Mouse (Mus musculus) kidney, embryonic 14.5 days (tissue): Measurements from ENCODE around the gene Pla2g2d. TPM values are rescaled to one million over a fixed set of nuclear protein-coding genes. Genes with fewer than 3 reads are reported as not detected.

ENCODE experiments used
- ATAC-seq: fragments of 200-750 bp; cut with Nextera tagmentation; 2 replicates; pipeline ENCODE4 v1.8.0; 2017; ENCODE audit warnings: moderate number of reproducible peaks, mild to moderate bottlenecking, moderate TSS enrichment, moderate library complexity; ENCODE audit not compliant: low FRiP score, low TSS enrichment
- H3K27ac ChIP-seq: fragments of 300-500 bp; sonication (generic); 2 replicates; pipeline ENCODE4 v1.5.1; 2014; ENCODE audit warnings: low read depth, mild to moderate bottlenecking, low read length, moderate library complexity, mixed read lengths
- H3K27me3 ChIP-seq: fragments of 300-500 bp; sonication (generic); 2 replicates; pipeline ENCODE4 v1.6.1; 2014; ENCODE audit warnings: mild to moderate bottlenecking, low read length; ENCODE audit not compliant: control insufficient read depth, insufficient read depth
- H3K36me3 ChIP-seq: fragments of 300-500 bp; sonication (generic); 2 replicates; pipeline ENCODE4 v1.6.1; 2014; ENCODE audit warnings: low read length, mixed read lengths; ENCODE audit not compliant: control insufficient read depth, insufficient read depth
- H3K4me1 ChIP-seq: fragments of 300-500 bp; sonication (generic); 2 replicates; pipeline ENCODE4 v1.6.1; 2014; ENCODE audit warnings: low read length, mixed read lengths; ENCODE audit not compliant: control insufficient read depth, insufficient read depth
- H3K4me2 ChIP-seq: fragments of 300-500 bp; sonication (generic); replicated peaks from 2 replicates; pipeline ENCODE4 v1.6.1; 2014; ENCODE audit warnings: low read depth, mild to moderate bottlenecking, low read length
- H3K4me3 ChIP-seq: fragments of 300-500 bp; sonication (generic); 2 replicates; pipeline ENCODE4 v1.5.1; 2014; ENCODE audit warnings: mild to moderate bottlenecking, low read length
- H3K9ac ChIP-seq: fragments of 300-500 bp; sonication (generic); 2 replicates; pipeline ENCODE4 v1.6.1; 2014; ENCODE audit warnings: low read depth, mild to moderate bottlenecking, low read length, moderate library complexity
- H3K9me3 ChIP-seq: fragments of 300-500 bp; sonication (generic); 2 replicates; pipeline ENCODE4 v1.6.1; 2016; ENCODE audit warnings: low read length; ENCODE audit not compliant: control insufficient read depth
- WGBS: fragments of 180-500 bp; shearing (Covaris S2); extraction: QIAGEN DNeasy Blood & Tissue Kit; methylation state at CpG from one replicate; pipeline ENCODE4 v1.1.7; 2014; 5-methylcytosine and 5-hydroxymethylcytosine counted together
- polyA plus RNA-seq: library from polyadenylated mRNA; unstranded; fragments of >200 nt; fragmentation: Nextera tagmentation; extraction: Ambion mirVana; gene quantifications from 2 replicates; pipeline ENCODE4 v1.2.1, GENCODE M21; 2014

The Pla2g2d gene
- not detected in 2 replicates for polyA plus RNA-seq

DNA sequence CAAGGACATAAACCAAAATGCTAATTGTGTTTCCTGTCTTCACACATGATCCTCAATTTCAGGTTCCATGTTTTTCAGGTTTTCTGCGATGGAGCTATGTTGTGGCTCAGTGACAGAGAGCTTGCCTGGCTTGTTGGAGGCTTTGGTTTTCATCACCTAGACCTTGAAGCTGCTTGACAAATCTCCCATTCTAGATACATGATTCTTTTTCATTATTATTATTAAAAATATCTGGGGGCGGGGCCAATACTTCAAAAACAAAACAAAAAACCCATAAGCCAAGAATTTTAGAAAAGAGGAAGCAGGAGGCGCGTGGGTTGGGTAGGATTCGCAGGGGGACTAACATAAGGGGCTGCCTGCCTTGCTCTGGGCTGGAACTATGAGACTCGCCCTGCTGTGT is at the start of gene Pla2g2d:
TSS of gene Pla2g2d (plus strand) at position 301 of the 400 bp plus-strand sequence.
- Histone ChIP-seq H3K4me1 (no peaks in the 10 kb centered on the region; the same call in 1 of the 2 replicates), H3K27ac (no peak within 1 kb of the TSS), H3K9me3 (no peaks in the 10 kb centered on the region), H3K36me3 (no peaks in the 10 kb centered on the region), H3K4me2 (no peak within 1 kb of the TSS), H3K4me3 (no peak within 1 kb of the TSS), H3K9ac (no peak within 1 kb of the TSS), H3K27me3 (no peaks in the 10 kb centered on the region)
- WGBS = 84% methylated on average over 6 of the region's 6 CpGs
- no peak for ATAC-seq

DNA sequence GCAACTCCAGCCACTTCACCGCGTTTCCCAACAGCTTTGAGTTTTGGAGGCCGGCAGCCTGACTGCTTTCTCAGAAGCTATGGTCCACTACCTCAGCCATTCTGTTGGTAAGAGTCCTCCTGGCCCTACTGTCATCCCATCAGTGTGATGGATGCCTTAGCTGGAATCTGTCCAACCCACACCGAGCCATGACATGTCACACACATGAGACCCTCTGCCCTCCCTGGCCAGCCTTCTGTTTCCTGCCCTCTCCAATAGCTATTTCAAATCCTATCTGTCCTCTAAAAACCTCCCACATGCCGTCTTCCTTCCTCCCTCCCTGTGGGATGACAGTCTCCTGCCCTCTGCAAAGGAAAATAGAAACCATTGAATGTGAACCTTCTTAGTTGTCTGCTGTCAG is 49.8 kb upstream of the Pla2g2d start:
- no peaks in the 10 kb centered on the region for H3K36me3 ChIP-seq
- no peaks in the 10 kb centered on the region for H3K27me3 ChIP-seq
- peak overlapping the region; percentile 85 for H3K27ac ChIP-seq
- H3K4me3 ChIP-seq = no peak overlapping the region
- no peaks in the 10 kb centered on the region for H3K9me3 ChIP-seq
- no peak overlapping the region for H3K9ac ChIP-seq
- WGBS = 17% methylated on average over 5 of the region's 5 CpGs
- no peak overlapping the region for H3K4me2 ChIP-seq
- ATAC-seq = peak; percentile 77
- H3K4me1 ChIP-seq = peaks cover 41% of the 10 kb centered on the region

DNA sequence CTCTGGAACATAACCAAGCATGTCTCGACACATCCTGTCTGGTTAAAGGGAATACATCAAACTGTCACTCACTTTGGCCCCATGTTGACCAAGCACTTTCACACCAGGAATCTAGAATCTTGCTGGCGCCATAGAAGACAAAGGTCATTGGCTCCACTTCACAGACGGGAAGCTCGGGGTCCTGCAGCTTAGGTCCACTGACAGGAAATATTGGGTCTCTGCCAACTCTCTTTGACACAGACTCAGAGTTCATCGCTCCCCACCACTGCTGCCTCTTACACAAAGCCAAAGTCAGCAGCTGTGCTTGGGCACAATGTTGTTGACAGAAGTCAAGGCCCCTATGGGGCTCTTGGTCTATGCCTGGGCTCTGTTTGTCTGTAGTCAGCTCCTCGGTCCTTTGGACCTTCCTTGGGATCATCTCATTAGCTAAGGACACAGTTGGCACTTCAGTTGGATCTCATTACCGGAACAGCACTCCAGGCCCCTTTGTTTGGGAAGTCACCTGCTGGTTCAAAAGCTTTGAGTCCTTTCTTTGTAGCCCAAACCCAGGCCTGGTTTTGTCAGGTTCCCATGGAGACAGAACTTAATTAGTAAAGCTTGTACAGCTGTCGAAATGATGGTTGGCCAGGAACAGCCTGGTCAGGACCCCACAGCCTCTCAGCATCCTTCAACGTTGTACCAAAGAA is 46.4 kb upstream of the Pla2g2d start:
- peaks cover 24% of the 10 kb centered on the region for H3K4me1 ChIP-seq
- no peaks in the 10 kb centered on the region for H3K27me3 ChIP-seq
- no peak overlapping the region for H3K9ac ChIP-seq
- H3K36me3 ChIP-seq = no peaks in the 10 kb centered on the region
- no peak overlapping the region for H3K4me3 ChIP-seq
- H3K9me3 ChIP-seq = no peaks in the 10 kb centered on the region
- 42% methylated on average over 9 of the region's 9 CpGs for WGBS
- peak overlapping the region; percentile 24; the same call in 1 of the 2 replicates for H3K27ac ChIP-seq
- ATAC-seq = no peak
- H3K4me2 ChIP-seq = no peak overlapping the region

DNA sequence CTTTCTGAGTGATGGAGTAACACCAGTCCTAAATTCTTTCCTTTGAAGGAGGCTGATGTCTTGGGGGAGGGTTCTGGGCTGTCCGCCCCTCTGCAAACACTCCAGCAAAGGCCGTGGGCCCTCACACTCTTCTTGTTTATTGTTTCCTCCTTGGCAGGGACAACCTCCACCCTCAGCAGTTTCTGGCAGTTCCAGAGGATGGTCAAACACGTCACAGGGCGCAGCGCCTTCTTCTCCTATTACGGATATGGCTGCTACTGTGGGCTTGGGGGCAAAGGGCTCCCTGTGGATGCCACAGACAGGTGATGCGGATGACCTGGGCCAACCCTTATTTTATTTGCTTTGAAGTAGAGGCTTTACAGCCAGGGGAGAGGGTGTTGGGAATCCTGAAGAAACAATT is 41.4 kb upstream of the Pla2g2d start:
- no peak overlapping the region for H3K27ac ChIP-seq
- no peaks in the 10 kb centered on the region for H3K9me3 ChIP-seq
- no peaks in the 10 kb centered on the region for H3K36me3 ChIP-seq
- no peak overlapping the region for H3K4me3 ChIP-seq
- no peaks in the 10 kb centered on the region for H3K27me3 ChIP-seq
- no peak overlapping the region for H3K9ac ChIP-seq
- no peak overlapping the region for H3K4me2 ChIP-seq
- ATAC-seq = no peak
- 43% methylated on average over 7 of the region's 7 CpGs for WGBS
- peaks cover 15% of the 10 kb centered on the region for H3K4me1 ChIP-seq

DNA sequence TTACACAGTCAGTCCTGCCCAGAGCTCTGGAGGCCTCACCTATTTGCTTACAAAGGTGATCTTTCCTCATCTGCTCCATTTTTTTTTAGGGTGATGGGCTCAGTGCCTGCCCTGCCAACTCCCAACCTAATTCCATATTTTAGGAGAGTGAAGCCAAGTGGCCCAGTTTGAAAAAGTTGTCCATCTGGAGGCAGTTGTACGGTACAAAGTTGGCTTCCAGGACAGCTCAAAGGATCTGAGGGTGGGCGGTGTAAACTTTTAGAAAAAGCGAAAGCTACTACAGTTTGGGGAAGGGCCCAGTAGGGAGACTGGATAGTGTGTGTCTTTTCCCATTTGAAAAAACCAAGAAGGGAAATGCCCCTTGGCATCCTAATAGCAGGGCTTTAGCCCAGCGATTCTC is 40.7 kb upstream of the Pla2g2d start:
- Histone ChIP-seq H3K9ac (no peak overlapping the region), H3K9me3 (no peaks in the 10 kb centered on the region), H3K36me3 (no peaks in the 10 kb centered on the region), H3K27me3 (no peaks in the 10 kb centered on the region), H3K4me2 (no peak overlapping the region), H3K4me1 (peaks cover 11% of the 10 kb centered on the region), H3K27ac (no peak overlapping the region), H3K4me3 (no peak overlapping the region)
- 96% methylated on average over 4 of the region's 4 CpGs for WGBS
- ATAC-seq = no peak

DNA sequence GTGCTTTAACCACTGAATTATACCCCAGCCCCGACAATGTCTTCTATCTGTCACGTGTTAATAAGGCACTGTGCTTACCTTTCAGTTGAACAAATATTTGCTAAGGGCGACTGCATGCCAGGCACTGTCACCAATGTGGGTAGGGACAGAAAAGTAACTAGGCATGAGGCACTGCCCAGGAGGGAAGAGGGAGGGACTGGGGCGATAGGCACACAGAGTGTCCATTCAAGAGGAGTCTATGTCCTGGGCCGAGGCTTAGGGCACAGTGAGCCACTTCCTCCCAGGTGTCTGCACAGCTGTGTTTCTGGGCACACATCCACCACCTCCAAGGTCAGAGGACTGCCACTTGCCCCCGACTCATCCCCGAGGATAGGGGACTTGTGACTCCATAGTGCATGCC is 38.5 kb upstream of the Pla2g2d start, which contains the start of gene Ubxn10:
TSS of gene Ubxn10 (minus strand) at position 137 of the 400 bp plus-strand sequence.
- ATAC-seq = no peak
- H3K36me3 ChIP-seq = no peaks in the 10 kb centered on the region
- WGBS = 69% methylated on average over 7 of the region's 7 CpGs
- no peak within 1 kb of the TSS for H3K4me2 ChIP-seq
- no peak within 1 kb of the TSS for H3K4me3 ChIP-seq
- peaks cover 11% of the 10 kb centered on the region for H3K4me1 ChIP-seq
- no peak within 1 kb of the TSS for H3K27ac ChIP-seq
- H3K9ac ChIP-seq = no peak within 1 kb of the TSS
- H3K27me3 ChIP-seq = no peaks in the 10 kb centered on the region
- H3K9me3 ChIP-seq = no peaks in the 10 kb centered on the region

DNA sequence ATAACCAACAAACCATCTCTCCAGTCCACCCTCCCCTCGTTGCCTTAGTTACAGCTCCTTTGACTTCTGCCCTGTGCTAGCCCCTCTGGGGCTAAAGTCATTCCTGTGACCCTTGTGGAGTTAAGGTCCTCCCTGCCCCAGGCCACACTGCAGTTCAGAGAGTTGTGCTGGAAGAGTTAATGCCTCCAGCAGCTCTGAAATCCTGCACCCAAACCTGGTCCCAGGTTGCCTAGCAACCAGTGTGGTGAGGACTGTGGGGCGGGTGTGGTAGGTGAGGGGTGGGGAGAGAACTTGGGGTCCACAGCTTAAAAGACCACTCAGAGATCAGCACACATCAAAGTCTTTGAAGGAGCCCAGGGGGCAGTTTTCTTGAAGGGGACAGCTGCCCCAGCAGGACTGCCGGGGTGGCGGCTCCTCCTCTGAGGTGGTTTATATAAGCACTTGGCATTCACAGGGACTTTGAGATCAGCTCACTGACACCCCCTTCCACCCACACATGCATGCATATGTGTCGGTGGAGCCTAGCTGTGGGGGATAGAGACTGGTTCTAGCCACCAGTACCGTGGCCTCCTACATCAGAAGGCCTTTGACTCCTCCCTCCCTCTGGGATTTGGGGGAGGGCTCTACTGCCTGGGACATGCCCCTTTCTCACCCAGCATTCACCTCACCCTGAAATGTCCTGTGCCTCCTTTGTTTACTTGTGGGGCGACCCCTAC is 36.2 kb upstream of the Pla2g2d start:
- no peak overlapping the region for H3K4me3 ChIP-seq
- WGBS = 17% methylated on average over 7 of the region's 7 CpGs
- H3K4me1 ChIP-seq = peaks cover 8% of the 10 kb centered on the region
- H3K9me3 ChIP-seq = no peaks in the 10 kb centered on the region
- no peak overlapping the region for H3K4me2 ChIP-seq
- no peak overlapping the region for H3K9ac ChIP-seq
- H3K27ac ChIP-seq = no peak overlapping the region
- peak; percentile 50; the same call in 1 of the 2 replicates for ATAC-seq
- H3K36me3 ChIP-seq = no peaks in the 10 kb centered on the region
- H3K27me3 ChIP-seq = no peaks in the 10 kb centered on the region

DNA sequence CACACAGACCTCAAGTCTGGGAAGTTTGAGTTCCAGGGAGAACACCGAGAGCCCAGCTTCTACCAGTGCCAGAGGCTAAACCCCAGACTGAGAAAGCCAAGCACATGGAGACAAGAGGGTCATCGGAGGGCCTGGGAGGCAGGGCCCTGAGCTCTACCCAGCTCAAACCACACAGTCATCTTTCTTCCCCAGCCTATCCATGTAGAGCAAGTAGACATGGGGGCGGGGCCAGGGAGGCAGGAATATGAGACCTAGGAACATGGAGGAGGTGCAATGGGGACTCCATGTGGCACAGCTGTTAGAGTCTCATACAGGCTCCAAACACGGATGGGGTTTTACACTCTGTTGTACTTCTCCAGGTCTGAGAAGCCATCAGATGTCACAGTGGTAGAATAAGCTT is 29.7 kb upstream of the Pla2g2d start:
- Histone ChIP-seq H3K9ac (no peak overlapping the region), H3K4me2 (no peak overlapping the region)

DNA sequence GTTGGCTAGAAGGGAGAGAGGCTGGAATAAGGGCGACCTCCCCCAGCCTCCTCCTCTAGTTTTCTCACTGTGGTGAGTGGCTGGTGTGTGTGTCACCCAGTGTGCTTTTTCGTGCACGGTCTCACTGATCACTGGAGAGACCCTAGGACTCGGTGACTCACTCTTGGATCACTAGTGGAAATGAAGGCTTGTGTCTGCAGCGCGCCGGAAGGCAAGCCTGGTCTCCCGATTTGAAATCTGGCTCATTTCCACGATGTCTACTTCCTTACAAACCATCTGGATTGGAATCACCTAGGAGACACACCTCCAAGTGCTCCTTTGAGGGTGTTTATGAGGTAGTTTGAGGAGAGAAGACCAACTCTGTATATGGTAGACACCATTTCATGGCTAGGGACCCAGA is 28.7 kb upstream of the Pla2g2d start:
- no peak for ATAC-seq
- WGBS = 91% methylated on average over 9 of the region's 9 CpGs
- Histone ChIP-seq H3K27ac (no peak overlapping the region), H3K4me3 (no peak overlapping the region), H3K4me1 (peaks cover 6% of the 10 kb centered on the region; the same call in 1 of the 2 replicates), H3K36me3 (no peaks in the 10 kb centered on the region), H3K9ac (no peak overlapping the region), H3K9me3 (no peaks in the 10 kb centered on the region), H3K4me2 (no peak overlapping the region), H3K27me3 (no peaks in the 10 kb centered on the region)

More for the DNA sequence above, 29.7 kb upstream of the Pla2g2d start:
- WGBS = 45% methylated on average over 4 of the region's 4 CpGs
- H3K9me3 ChIP-seq = no peaks in the 10 kb centered on the region
- no peak overlapping the region for H3K4me3 ChIP-seq
- H3K36me3 ChIP-seq = no peaks in the 10 kb centered on the region
- ATAC-seq = peak; percentile 76
- H3K27ac ChIP-seq = no peak overlapping the region
- peaks cover 6% of the 10 kb centered on the region; the same call in 1 of the 2 replicates for H3K4me1 ChIP-seq
- H3K27me3 ChIP-seq = no peaks in the 10 kb centered on the region
